Mouse (Mus musculus): Measurements from ENCODE around the gene Tubal3. TPM values are rescaled to one million over a fixed set of nuclear protein-coding genes. Genes with fewer than 3 reads are reported as not detected.

Tubal3 gene
- polyA plus RNA-seq (2012; fragmentation: generic; extraction: Trizol) = not detected
- long read RNA-seq, experiment 1 = 0 reads
- long read RNA-seq, experiment 2 = 0 reads

- Histone ChIP-seq H3K4me3 (ENCODE audit: insufficient read depth, poor library complexity, severe bottlenecking) (peak within 1 kb of the TSS; percentile 89), H3K79me3 (ENCODE audit: low read depth) (peaks cover 28% of the 10 kb centered on the region), H3K79me2 (ENCODE audit: control insufficient read depth, insufficient read depth) (peaks cover 38% of the 10 kb centered on the region), H3K36me3 (ENCODE audit: control insufficient read depth, insufficient read depth) (peaks cover 5% of the 10 kb centered on the region), H3ac (ENCODE audit: control insufficient read depth, insufficient read length, low read depth) (peak within 1 kb of the TSS; percentile 91), H3K27me3 (ENCODE audit: control insufficient read depth, insufficient read depth, insufficient read length) (no peaks in the 10 kb centered on the region)
- TF ChIP-seq FOSL1 (IDR thresholded peaks at IDR 0.05; ENCODE audit: insufficient read depth, low read length, poor library complexity, severe bottlenecking) (no peak), MAX (IDR thresholded peaks at IDR 0.05) (no peak), USF1 (IDR thresholded peaks at IDR 0.05; ENCODE audit: low read depth) (no peak), MYOG (IDR thresholded peaks at IDR 0.05; ENCODE audit: control insufficient read depth, extremely low read depth, insufficient read length) (no peak), MYOD1 (IDR thresholded peaks at IDR 0.05; ENCODE audit: control insufficient read depth, insufficient read length, low read depth) (no peak), CEBPB (IDR thresholded peaks at IDR 0.05; ENCODE audit: low read depth) (no peak)
These were observed at the start of gene Tubal3, which contains the start of gene Net1 for GRCm38 (mm10) chr13:3917571-3918311. Tubal3 (plus strand) TSS chr13:3918274. Net1 (minus strand) TSS chr13:3918220.

GRCm38 (mm10) chr13:3869901-3870300, 48.2 kb upstream of the Tubal3 start:
- no peak overlapping the region for H3ac ChIP-seq (ENCODE audit: control insufficient read depth, insufficient read length, low read depth)
- H3K27me3 ChIP-seq (ENCODE audit: control insufficient read depth, insufficient read depth, insufficient read length) = no peaks in the 10 kb centered on the region
- no peak overlapping the region for H3K4me3 ChIP-seq (ENCODE audit: insufficient read depth, poor library complexity, severe bottlenecking)
- no peaks in the 10 kb centered on the region for H3K36me3 ChIP-seq (ENCODE audit: control insufficient read depth, insufficient read depth)
- no peaks in the 10 kb centered on the region for H3K79me3 ChIP-seq (ENCODE audit: low read depth)
- TF ChIP-seq FOSL1 (IDR thresholded peaks at IDR 0.05; ENCODE audit: insufficient read depth, low read length, poor library complexity, severe bottlenecking) (no peak), MAX (IDR thresholded peaks at IDR 0.05) (no peak), MYOG (IDR thresholded peaks at IDR 0.05; ENCODE audit: control insufficient read depth, extremely low read depth, insufficient read length) (no peak), MYOD1 (IDR thresholded peaks at IDR 0.05; ENCODE audit: control insufficient read depth, insufficient read length, low read depth) (no peak)
- H3K79me2 ChIP-seq (ENCODE audit: control insufficient read depth, insufficient read depth) = no peaks in the 10 kb centered on the region

- H3K79me2 ChIP-seq (ENCODE audit: control insufficient read depth, insufficient read depth) = no peaks in the 10 kb centered on the region
- H3K4me3 ChIP-seq (ENCODE audit: insufficient read depth, poor library complexity, severe bottlenecking) = no peak overlapping the region
- H3K27me3 ChIP-seq (ENCODE audit: control insufficient read depth, insufficient read depth, insufficient read length) = no peaks in the 10 kb centered on the region
- no peaks in the 10 kb centered on the region for H3K79me3 ChIP-seq (ENCODE audit: low read depth)
- no peaks in the 10 kb centered on the region for H3K36me3 ChIP-seq (ENCODE audit: control insufficient read depth, insufficient read depth)
- TF ChIP-seq USF1 (IDR thresholded peaks at IDR 0.05; ENCODE audit: low read depth) (no peak), FOSL1 (IDR thresholded peaks at IDR 0.05; ENCODE audit: insufficient read depth, low read length, poor library complexity, severe bottlenecking) (no peak), MYOG (IDR thresholded peaks at IDR 0.05; ENCODE audit: control insufficient read depth, extremely low read depth, insufficient read length) (no peak), CTCF (IDR thresholded peaks at IDR 0.05; ENCODE audit: control insufficient read depth, insufficient read depth, insufficient read length) (no peak), CEBPB (IDR thresholded peaks at IDR 0.05; ENCODE audit: low read depth) (no peak), MAX (IDR thresholded peaks at IDR 0.05) (no peak), MYOD1 (IDR thresholded peaks at IDR 0.05; ENCODE audit: control insufficient read depth, insufficient read length, low read depth) (no peak)
- H3ac ChIP-seq (ENCODE audit: control insufficient read depth, insufficient read length, low read depth) = no peak overlapping the region
These were observed 45.2 kb upstream of the Tubal3 start for GRCm38 (mm10) chr13:3872832-3873231.

GRCm38 (mm10) chr13:3876448-3876847, 41.6 kb upstream of the Tubal3 start:
- TF ChIP-seq FOSL1 (IDR thresholded peaks at IDR 0.05; ENCODE audit: insufficient read depth, low read length, poor library complexity, severe bottlenecking) (no peak), MAX (IDR thresholded peaks at IDR 0.05) (no peak), MYOD1 (IDR thresholded peaks at IDR 0.05; ENCODE audit: control insufficient read depth, insufficient read length, low read depth) (no peak), USF1 (IDR thresholded peaks at IDR 0.05; ENCODE audit: low read depth) (no peak), CEBPB (IDR thresholded peaks at IDR 0.05; ENCODE audit: low read depth) (no peak), CTCF (IDR thresholded peaks at IDR 0.05; ENCODE audit: control insufficient read depth, insufficient read depth, insufficient read length) (no peak), MYOG (IDR thresholded peaks at IDR 0.05; ENCODE audit: control insufficient read depth, extremely low read depth, insufficient read length) (no peak)
- Histone ChIP-seq H3K79me3 (ENCODE audit: low read depth) (no peaks in the 10 kb centered on the region), H3ac (ENCODE audit: control insufficient read depth, insufficient read length, low read depth) (no peak overlapping the region), H3K27me3 (ENCODE audit: control insufficient read depth, insufficient read depth, insufficient read length) (no peaks in the 10 kb centered on the region), H3K36me3 (ENCODE audit: control insufficient read depth, insufficient read depth) (peaks cover 8% of the 10 kb centered on the region), H3K4me3 (ENCODE audit: insufficient read depth, poor library complexity, severe bottlenecking) (no peak overlapping the region), H3K79me2 (ENCODE audit: control insufficient read depth, insufficient read depth) (no peaks in the 10 kb centered on the region)

GRCm38 (mm10) chr13:3877185-3877584, 40.9 kb upstream of the Tubal3 start:
- Histone ChIP-seq H3K79me3 (ENCODE audit: low read depth) (no peaks in the 10 kb centered on the region), H3K36me3 (ENCODE audit: control insufficient read depth, insufficient read depth) (peaks cover 15% of the 10 kb centered on the region), H3K79me2 (ENCODE audit: control insufficient read depth, insufficient read depth) (no peaks in the 10 kb centered on the region), H3K27me3 (ENCODE audit: control insufficient read depth, insufficient read depth, insufficient read length) (no peaks in the 10 kb centered on the region), H3K4me3 (ENCODE audit: insufficient read depth, poor library complexity, severe bottlenecking) (no peak overlapping the region), H3ac (ENCODE audit: control insufficient read depth, insufficient read length, low read depth) (no peak overlapping the region)
- TF ChIP-seq MYOG (IDR thresholded peaks at IDR 0.05; ENCODE audit: control insufficient read depth, extremely low read depth, insufficient read length) = no peak
- TF ChIP-seq CTCF (IDR thresholded peaks at IDR 0.05; ENCODE audit: control insufficient read depth, insufficient read depth, insufficient read length) = no peak
- no peak for TF ChIP-seq MYOD1 (IDR thresholded peaks at IDR 0.05; ENCODE audit: control insufficient read depth, insufficient read length, low read depth)
- TF ChIP-seq FOSL1 (IDR thresholded peaks at IDR 0.05; ENCODE audit: insufficient read depth, low read length, poor library complexity, severe bottlenecking) = no peak
- TF ChIP-seq MAX (IDR thresholded peaks at IDR 0.05) = no peak
- no peak for TF ChIP-seq CEBPB (IDR thresholded peaks at IDR 0.05; ENCODE audit: low read depth)
- no peak for TF ChIP-seq USF1 (IDR thresholded peaks at IDR 0.05; ENCODE audit: low read depth)
